Mouse (Mus musculus) neutrophil, adult 59 days (primary cell): Measurements from ENCODE around the gene Fgfr2. TPM values are rescaled to one million over a fixed set of nuclear protein-coding genes. Genes with fewer than 3 reads are reported as not detected.

Experiments used
- total RNA-seq, 2 experiments: library from RNA; stranded (reverse); gene quantifications; 1 replicate in 1 of 2; 2 replicates in 1 of 2; pipeline ENCODE4 v1.2.4; 2023

Gene Fgfr2
- total RNA-seq, 2 experiments from 2014 or later = 0.69 to 1.1 TPM

GRCm38 (mm10) chr7:131542115-131542871 lies 1580.9 kb downstream of the Fgfr2 start, which contains the start of gene Hmx3:
Gene Hmx3 (plus strand): TSS chr7:131542867.

GRCm38 (mm10) chr7:131410416-131411058 lies 1712.6 kb downstream of the Fgfr2 start, which contains the start of the genes Ikzf5 and Acadsb:
Gene Ikzf5 (minus strand): TSS chr7:131410521.
Gene Acadsb (plus strand): TSS chr7:131410601.

DNA sequence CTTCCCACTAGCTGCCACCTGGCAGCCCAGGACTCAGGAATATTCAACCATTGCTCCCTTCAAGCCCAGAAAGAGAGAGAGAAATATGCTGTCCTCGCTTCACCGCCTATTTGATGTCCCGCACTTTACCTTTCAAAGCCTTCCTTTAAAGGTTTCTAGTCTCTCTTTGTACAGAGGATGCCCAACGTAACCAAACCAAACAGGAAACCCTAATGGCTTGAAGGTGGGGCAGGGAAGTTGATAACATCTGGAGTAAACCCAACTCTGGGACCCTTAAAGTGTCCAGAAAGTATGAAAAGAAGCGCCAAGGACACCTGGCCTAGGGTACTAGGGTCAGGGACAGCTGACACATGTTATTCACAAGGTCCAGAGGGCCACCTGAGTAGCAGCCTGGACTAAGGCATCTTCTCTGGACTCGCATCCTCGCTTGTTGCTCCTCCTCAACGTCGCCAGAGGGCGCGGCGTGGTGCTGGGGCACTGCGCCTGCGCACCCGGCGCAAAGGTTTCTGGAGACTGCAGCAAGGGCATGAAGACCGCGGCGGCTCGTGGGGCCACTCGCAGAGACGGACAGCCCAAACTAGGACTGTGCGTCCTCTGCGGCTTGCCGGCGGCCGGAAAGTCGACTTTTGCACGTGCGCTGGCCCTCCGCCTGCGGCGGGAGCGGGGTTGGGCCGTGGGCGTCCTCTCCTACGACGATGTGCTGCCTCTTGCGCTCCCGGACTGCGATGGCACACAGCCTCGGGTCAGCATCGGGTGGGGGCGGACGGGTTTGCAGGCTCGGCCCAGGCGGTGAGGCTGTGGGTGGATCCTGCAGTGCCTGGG lies 1752.3 kb downstream of the Fgfr2 start, which contains the start of gene Pstk:
TSS of gene Pstk (plus strand) at position 494 of the 822 bp plus-strand sequence.

GRCm38 (mm10) chr7:131362615-131363300 lies 1760.4 kb downstream of the Fgfr2 start, which contains the start of gene 2310057M21Rik:
Gene 2310057M21Rik (minus strand): TSS chr7:131362759.

GRCm38 (mm10) chr7:131333564-131333963 lies 1789.6 kb downstream of the Fgfr2 start, which contains the start of gene Fam24a:
Gene Fam24a (plus strand): TSS chr7:131333864.

DNA sequence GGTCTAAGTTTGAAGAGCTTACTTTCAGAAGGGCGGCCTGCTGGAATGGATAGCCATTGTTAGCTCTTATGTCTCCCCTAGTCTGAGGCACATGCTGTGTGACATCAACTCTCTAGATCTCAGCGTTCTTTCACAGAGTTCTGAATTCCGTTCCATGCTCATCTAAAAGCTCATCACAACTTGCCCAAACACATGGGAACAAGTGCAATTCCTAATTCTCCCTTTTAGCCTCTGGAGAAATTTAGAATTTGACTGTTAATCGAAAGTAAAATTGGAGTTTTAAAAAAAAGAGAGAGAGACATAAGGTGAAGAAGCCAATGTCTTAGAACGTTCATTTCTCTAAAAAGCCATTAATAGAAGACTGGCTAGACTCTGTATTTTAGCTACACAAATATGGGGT lies 1793.7 kb downstream of the Fgfr2 start, which contains the start of gene Fam24b:
TSS of gene Fam24b (minus strand) at position 101 of the 400 bp plus-strand sequence.

DNA sequence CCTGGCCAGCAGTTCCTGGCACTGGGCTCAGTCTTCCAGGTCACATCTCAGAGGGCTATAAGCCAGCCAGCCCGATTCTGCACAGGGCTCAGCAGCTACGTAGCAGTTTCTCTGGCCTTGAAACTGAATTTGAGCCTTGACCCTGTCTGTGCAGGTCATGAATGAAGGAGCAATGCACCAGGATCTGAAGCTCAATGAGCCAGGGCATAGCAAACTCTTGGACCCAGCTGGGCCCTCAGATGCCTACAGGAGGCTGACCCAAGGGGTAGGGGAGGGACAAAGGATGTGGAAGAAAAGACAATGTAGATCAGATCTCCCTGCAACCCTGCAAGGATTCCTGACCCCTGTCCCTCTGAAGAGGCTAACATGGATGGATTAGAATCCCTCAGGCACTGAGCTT lies 1801.0 kb downstream of the Fgfr2 start, which contains the start of gene Cuzd1:
TSS of gene Cuzd1 (minus strand) at position 101 of the 400 bp plus-strand sequence.

DNA sequence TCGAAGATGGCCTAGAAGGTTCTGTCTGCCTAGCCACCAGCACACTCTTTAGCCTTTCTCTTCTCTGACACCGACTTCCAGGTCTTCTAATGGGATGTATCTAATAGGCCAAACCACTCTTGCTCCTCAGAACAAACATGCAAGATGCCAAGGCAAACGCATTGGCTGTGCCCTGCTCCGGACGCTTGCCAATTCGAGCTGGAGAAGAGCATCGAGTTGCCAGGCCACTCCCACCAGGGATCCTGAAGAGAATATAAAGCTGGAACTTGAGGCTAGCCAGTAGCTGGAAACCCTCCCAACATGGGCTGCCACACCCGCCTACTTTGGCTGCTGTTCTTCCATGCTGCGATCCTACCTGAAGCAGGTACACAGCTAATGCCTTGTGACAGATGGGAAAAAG lies 1949.0 kb downstream of the Fgfr2 start, which contains the start of gene 5430419D17Rik:
TSS of gene 5430419D17Rik (plus strand) at position 282 of the 400 bp plus-strand sequence.

DNA sequence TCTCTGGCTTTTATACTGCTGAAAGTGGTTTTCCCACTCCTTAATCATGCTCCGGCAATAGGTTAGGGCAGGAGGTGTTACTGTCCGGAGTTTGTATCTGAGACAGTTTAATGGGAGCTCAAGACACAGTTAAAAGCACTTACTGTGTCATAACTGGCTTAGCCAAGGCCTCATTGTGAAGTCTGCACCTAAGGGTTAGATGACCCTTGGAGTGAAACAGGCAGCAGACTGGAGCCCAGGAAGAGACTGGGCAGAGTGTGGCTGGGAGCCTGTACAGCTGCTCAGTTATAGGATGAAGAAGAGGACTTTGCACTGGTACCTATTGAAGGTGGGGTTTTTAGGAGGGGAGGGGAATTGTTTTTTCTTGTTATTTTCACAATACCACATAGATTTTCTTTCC lies 1976.9 kb downstream of the Fgfr2 start, which contains the start of gene 4933402N03Rik:
TSS of gene 4933402N03Rik (minus strand) at position 101 of the 400 bp plus-strand sequence.

DNA sequence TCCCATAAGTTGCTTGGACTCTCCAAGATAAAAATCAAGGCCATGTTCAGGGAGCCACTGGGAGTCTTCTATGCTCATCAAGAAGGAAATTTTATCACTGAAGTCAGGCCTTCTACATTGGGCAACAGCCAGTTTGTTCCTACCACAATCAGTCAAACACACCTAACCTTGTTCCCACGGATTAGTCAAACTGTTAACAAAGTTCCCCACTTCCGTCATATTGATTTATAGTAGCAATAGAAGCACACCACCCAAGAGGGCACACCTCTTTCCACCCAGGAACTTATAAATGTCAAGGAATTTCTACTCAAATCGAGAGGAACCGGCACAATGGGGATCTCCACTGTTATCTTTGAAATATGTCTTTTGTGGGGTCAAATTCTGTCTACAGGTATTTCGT lies 2091.4 kb downstream of the Fgfr2 start, which contains the start of gene Dmbt1:
TSS of gene Dmbt1 (plus strand) at position 299 of the 400 bp plus-strand sequence.

GRCm38 (mm10) chr7:130935793-130936471 lies 2187.2 kb downstream of the Fgfr2 start, which contains the start of gene Htra1:
Gene Htra1 (plus strand): TSS chr7:130936111.

GRCm38 (mm10) chr7:130865613-130866591 lies 2257.2 kb downstream of the Fgfr2 start, which contains the start of gene Plekha1:
Gene Plekha1 (plus strand): TSS chr7:130865756.

GRCm38 (mm10) chr7:130773914-130774630 lies 2349.1 kb downstream of the Fgfr2 start, which contains the start of gene Btbd16:
Gene Btbd16 (plus strand): TSS chr7:130774069.

GRCm38 (mm10) chr7:130577388-130578003 lies 2545.7 kb downstream of the Fgfr2 start, which contains the start of gene Tacc2:
Gene Tacc2 (plus strand): TSS chr7:130577438.

DNA sequence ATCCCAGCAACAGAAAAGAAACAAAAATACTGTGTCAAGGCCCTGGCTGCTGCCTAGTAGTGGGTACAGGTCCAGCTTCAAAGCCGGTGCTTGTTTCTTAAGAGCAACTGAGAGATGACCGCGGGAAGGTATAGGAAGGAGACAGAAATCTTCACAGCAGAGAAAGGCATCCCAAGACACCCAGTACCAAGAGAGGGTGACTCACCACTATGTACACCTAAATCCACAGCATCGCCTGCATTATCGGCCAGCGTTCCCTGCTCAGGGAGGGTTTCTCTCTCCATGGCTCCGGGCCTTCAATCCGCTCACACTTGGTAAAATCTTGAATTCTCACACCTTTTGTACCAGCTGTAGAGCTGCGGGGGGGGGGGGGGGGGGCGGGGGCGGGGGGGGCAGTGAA lies 2550.3 kb downstream of the Fgfr2 start, which contains the start of gene Nsmce4a:
TSS of gene Nsmce4a (minus strand) at position 298 of the 400 bp plus-strand sequence.

DNA sequence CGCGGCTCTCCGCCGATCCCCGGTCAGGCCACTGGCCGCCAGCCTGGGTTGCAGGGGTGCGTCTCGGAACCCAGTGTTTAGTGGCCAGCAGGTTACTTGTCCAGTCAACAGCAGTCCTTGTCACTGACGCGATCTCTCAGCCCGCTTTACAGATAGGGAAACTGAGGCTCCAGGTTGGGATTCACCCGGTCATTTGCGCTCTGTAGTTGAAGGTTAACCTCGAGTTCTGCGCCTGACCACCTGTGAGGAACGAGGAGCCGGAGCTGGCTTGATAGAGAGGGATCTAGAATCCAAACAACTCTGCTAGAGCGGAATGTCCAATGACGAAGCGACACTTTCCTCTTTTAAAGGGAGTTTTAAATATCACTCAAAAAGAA lies 2603.1 kb downstream of the Fgfr2 start, which contains the start of gene Ate1:
TSS of gene Ate1 (minus strand) at position 321 of the 377 bp plus-strand sequence.

